Mouse (Mus musculus): Measurements from ENCODE around the gene 4922502D21Rik. TPM values are rescaled to one million over a fixed set of nuclear protein-coding genes. Genes with fewer than 3 reads are reported as not detected.

Gene 4922502D21Rik
- polyA plus RNA-seq, 1 experiment = not detected

GRCm38 (mm10) chr6:129314655-129315168, 16.9 kb downstream of the 4922502D21Rik start:
- no peak for DNase-seq (ENCODE audit: extremely low spot score in 1 of 2, low spot score in 1 of 2)

DNA sequence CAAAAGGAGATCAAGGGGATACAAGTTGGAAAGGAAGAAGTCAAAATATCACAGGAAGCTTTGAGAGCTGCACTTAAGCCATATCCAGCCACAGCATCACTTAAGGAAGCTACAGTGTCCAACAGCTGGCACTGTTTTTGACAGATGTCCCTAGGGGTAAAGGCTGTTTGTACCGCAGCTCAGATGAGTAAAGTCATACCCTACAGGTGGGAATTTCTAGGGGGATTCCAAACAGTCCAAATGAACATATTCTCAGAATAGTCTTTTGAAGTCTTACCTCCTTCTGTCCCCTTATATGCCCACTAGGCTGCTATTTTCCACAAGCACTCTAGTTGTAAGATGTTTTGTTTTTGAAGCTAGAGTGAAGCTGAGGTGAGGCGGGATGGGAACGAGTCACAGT, 19.1 kb downstream of the 4922502D21Rik start:
- no peak for DNase-seq (ENCODE audit: extremely low spot score in 1 of 2, low spot score in 1 of 2)

GRCm38 (mm10) chr6:129304180-129304579, 27.4 kb downstream of the 4922502D21Rik start:
- DNase-seq (ENCODE audit: extremely low spot score in 1 of 2, low spot score in 1 of 2) = no peak

GRCm38 (mm10) chr6:129288708-129289107, 42.9 kb downstream of the 4922502D21Rik start:
- no peak for DNase-seq (ENCODE audit: extremely low spot score in 1 of 2, low spot score in 1 of 2)

DNA sequence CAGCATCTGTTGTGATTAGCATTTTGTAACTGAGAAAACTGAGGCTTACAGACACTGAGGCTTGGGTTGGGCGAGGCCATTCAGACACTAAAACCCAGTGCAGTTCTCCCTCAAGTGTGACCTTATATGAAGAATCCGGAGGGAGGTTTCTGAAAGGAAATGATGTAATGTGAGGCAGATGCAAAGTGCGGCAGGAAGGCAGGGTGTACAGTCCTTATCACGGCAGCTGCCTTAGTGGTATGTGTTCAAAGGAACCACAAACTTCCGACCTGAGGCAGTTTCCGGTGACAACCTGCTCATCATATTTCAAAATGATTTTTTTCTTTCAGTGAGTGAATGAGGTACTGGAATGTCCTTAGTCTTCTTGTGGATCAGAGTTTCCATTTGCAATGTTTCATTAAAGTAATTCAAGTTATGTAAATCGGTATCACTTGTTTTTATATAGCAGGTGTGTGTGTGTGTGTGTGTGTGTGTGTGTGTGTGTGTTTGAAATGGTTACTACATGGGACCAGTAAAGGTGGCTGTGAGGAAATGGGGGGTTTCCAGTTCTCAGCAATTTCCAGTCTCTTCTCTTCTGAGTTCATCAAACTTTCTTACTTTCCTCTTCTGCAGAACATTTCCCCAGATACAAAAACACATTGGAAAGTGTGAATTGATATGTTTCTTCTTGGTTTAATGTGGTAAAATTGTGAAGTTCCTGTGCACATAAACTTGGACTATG, 47.1 kb downstream of the 4922502D21Rik start:
- DNase-seq (ENCODE audit: extremely low spot score in 1 of 2, low spot score in 1 of 2) = no peak

- DNase-seq (ENCODE audit: extremely low spot score in 1 of 2, low spot score in 1 of 2) = no peak
Observed at GRCm38 (mm10) chr6:129283271-129283670, 48.3 kb downstream of the 4922502D21Rik start.

- DNase-seq (ENCODE audit: extremely low spot score in 1 of 2, low spot score in 1 of 2) = no peak
Observed at GRCm38 (mm10) chr6:129276483-129276882, 55.1 kb downstream of the 4922502D21Rik start.

- DNase-seq (ENCODE audit: extremely low spot score in 1 of 2, low spot score in 1 of 2) = no peak
Observed at GRCm38 (mm10) chr6:129275624-129276203, 55.9 kb downstream of the 4922502D21Rik start.

- DNase-seq (ENCODE audit: extremely low spot score in 1 of 2, low spot score in 1 of 2) = no peak
Observed at GRCm38 (mm10) chr6:129275220-129275619, 56.4 kb downstream of the 4922502D21Rik start, which contains the start of gene Cd69. Gene Cd69, minus strand, starts transcription at chr6:129275436.

DNA sequence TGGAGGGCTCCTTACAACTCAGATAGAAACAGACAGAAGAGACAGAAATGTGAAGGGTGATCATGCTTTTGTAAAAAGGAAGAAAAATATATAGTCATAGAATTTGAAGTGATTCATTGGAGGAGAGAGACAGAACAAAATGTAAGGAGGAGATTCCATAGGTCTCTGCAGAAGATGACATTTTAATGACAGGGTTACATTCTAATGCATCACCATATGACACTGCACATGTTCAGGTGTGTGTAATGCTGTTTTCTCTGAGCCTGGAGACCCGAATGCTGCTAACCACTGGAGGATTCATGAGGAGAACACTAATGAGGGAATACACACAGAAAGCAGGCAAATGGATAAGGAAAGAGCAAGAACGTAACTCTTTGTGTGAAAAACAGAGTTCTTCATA, 57.1 kb downstream of the 4922502D21Rik start:
- no peak for DNase-seq (ENCODE audit: extremely low spot score in 1 of 2, low spot score in 1 of 2)

- DNase-seq (ENCODE audit: extremely low spot score in 1 of 2, low spot score in 1 of 2) = no peak
Observed at GRCm38 (mm10) chr6:129273662-129274061, 57.9 kb downstream of the 4922502D21Rik start.

Other genes with a start within 250 kb of the 4922502D21Rik start
- 0.06 and 0.08 TPM in 2 replicates for gene Clec2e, start 230.9 kb downstream of the 4922502D21Rik start, polyA plus RNA-seq (2012; rRNA removed)
- gene Clec2d, start 151.2 kb downstream of the 4922502D21Rik start, polyA plus RNA-seq (2012; rRNA removed) = 14.0 and 20.5 TPM in 2 replicates
- 0.20 TPM in 1 of 2 replicates, not detected in the other for gene Cd69, start 56.4 kb downstream of the 4922502D21Rik start, polyA plus RNA-seq (2012; rRNA removed)
- gene Clec12a, start 10.9 kb upstream of the 4922502D21Rik start, polyA plus RNA-seq (2012; rRNA removed) = 0.36 and 0.44 TPM in 2 replicates
- 0.13 and 0.22 TPM in 2 replicates for gene Clec12b, start 54.1 kb upstream of the 4922502D21Rik start, polyA plus RNA-seq (2012; rRNA removed)
- 0.15 TPM in 1 of 2 replicates, not detected in the other for gene Clec1b, start 65.5 kb upstream of the 4922502D21Rik start, polyA plus RNA-seq (2012; rRNA removed)
- 0.11 TPM in 1 of 2 replicates, not detected in the other for gene Clec9a, start 77.1 kb upstream of the 4922502D21Rik start, polyA plus RNA-seq (2012; rRNA removed)
- gene Clec1a, start 120.2 kb upstream of the 4922502D21Rik start, polyA plus RNA-seq (2012; rRNA removed) = 1.4 and 1.9 TPM in 2 replicates
- 0.20 and 0.63 TPM in 2 replicates for gene Olr1, start 175.4 kb upstream of the 4922502D21Rik start, polyA plus RNA-seq (2012; rRNA removed)
- gene Tmem52b, start 180.8 kb upstream of the 4922502D21Rik start, polyA plus RNA-seq (2012; rRNA removed) = not detected in 2 replicates
- gene Gabarapl1, start 201.4 kb upstream of the 4922502D21Rik start, polyA plus RNA-seq (2012; rRNA removed) = 510 and 530 TPM in 2 replicates
- gene Klre1, start 246.1 kb upstream of the 4922502D21Rik start, polyA plus RNA-seq (2012; rRNA removed) = 0.38 and 0.53 TPM in 2 replicates

Measured in frontal cortex, adult 2 months (tissue).